Mouse (Mus musculus): Measurements from ENCODE around the gene Pde3a.
A peak's percentile ranks its signal among the peaks of the same experiment; 100 is the strongest.

Gene Pde3a

DNA sequence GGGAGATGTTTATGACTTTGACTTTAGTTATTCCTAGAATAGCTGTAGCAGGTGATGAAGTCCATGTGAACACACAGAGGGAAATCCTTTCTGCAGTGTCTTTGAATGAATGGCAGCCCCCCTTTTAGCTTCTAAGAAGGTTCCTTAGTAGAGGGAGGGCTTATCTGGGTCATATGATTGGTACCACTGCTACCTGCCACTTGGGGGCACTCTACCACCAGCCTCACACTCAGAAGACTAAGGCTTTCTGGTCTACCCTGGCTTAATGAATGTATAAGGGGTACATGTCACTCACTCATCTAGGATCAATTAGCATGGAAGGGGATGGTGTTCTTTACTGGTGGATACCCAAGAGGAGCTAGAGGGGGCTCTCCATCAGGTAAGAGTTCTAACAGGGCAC is 250.4 kb downstream of the Pde3a start:
- peak in 1 of 2 experiments; percentile 10 for DNase-seq

DNA sequence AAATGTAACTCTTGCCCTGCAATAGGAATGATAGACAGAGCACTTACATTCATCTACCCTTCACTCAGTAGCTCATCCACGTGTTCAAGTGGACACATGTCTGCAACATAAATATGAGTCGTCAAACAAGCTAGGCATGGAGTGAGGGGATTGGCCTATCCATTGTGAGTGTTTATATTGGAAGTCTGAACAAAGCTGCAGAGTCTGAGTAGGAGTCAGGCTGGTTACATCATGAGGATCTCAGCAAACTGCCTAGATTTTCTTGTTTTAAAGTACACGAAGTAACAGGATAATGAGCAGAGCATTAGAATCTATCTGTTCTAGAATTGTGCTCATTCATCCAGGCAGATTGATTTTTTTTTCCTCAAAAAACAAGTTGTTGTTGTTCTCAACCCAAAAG is 252.1 kb downstream of the Pde3a start:
- DNase-seq: no peak

DNA sequence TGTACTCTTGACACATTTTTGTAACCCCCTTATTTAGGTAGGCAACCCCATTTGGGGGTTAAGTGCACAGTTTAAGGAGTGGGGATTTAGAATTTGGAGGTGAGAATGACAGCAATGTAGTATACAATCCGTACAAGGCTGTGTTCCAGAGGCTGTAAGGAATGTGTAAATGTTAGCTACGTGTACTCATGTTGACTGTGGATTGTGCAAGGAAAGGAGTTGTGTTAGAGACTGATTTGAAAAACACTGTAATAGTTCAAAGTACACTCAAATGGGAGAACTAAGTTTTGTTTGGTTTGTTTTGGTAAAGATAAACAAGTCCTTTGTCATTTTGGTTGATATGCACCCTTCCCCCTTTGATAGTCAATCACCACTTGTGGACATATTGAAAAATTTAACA is 273.5 kb downstream of the Pde3a start:
- DNase-seq: no peak

DNA sequence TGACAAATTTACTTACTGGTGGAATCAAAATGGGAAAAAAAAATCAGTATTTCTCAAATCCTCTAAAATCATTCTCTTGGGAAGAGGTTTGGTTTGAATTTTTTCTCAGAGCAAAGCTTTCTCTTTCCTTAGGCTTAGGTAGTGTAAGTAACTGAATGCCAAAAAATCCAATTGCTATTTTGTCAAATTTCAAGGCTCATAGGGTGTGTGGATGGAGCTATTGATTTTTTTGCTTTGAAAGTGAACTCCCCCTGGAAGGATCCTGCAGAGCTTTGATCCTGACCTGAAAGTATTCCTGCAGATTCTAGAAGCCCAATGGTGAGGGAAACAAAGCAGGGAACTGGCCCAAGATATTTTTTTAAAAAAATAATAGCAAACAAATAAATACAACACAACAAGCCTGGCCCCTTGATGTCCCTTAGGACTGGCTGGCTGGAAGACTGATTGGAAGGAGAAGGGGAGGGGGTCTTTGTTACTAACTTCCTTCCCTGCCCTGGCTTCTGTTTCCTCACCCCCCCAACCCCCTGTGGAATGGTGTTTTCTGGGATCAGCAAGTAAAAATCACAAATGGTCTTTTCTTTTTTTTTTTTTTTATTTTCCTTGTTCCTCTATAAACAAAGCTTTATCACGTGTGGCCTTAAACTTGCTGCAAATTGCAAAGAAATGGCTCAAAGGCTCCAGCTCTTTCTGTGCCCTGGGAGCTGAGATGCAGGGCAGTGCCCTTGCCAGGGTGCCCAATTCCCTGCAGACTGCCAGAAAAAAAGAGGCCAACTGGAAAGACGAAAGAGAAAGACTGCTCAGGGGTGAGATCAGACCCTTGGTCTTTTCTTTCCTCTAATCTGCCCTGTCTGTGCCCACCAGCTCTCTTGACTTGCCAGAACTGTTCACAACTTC is 274.9 kb downstream of the Pde3a start, which contains the start of gene Slco1c1:
Slco1c1 (plus strand) TSS at position 622 of the 894 bp plus-strand sequence.
- no peak for DNase-seq

DNA sequence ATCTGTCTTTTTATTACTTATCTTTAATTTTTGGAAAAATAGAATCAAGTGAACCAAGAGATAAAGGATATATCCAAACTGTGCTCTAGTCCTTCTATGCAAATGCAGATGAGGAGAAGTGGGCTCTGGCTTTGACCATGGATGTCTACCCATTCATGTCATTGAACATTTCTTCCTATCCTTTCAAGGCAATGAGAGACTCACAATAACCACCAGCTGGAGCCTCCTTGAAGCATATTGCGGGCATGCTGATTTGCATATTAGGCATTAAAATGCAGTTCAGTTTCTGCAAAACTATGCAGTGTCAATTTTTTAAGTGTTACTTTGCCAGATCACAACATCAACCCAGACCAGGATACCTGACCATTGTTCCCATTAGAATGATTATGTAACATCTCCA is 276.7 kb downstream of the Pde3a start:
- no peak for DNase-seq

DNA sequence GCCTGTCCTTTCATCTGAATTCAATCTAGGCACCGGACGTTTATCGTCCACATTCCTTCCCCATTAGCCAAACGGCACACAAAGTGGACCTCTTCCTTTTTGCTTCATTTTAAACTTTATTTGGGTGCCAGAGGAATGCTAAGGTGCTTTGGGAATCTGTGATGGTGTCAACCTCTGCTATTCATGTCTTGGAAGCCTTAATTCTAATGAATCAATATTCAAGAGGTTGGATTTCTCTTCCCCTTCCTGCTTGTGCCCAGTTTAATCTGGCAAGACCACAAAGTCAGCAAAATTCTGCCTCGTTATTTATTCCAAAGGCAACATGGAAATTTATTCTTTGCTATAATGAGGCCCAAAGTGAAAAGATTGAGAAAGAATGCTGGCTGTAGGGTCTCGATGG is 281.8 kb downstream of the Pde3a start:
- DNase-seq: no peak

DNA sequence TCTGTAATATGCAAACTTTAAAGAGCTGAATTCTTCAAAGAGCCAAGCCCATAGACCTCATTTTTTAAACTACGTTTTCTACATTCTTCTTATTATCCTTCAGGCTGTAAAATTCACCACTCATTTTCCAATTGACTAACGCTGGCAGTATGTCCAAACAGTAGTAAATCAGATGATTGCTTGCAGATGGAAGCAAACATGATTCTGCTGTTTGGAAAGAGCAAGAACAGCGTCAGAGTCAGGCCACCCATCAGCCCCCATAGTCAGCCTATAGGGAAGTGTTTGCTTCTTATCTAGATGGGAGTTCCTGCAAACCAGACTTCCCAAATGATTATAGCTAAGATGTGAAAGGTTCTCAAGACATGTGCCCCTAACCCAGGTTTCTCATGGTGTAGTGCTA is 288.2 kb downstream of the Pde3a start:
- no peak for DNase-seq

DNA sequence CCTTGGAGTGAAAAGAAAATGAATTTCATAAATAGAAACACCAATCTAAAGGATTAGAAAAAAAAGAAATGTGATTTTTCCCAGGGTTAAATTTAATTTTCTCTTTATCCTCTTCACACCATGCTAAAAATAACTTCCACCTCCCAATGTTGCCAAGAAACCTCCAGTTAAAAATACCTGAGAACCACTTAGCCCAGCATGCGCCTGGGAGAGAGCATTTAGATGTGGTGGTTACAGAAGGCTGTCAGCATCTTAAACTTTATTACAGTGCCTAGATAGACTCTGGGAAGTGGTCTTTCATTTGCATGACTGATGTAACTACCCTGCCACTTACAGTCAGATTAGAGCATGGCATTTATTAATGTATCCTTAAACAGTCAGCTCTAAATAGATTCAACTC is 292.1 kb downstream of the Pde3a start:
- no peak for DNase-seq

DNA sequence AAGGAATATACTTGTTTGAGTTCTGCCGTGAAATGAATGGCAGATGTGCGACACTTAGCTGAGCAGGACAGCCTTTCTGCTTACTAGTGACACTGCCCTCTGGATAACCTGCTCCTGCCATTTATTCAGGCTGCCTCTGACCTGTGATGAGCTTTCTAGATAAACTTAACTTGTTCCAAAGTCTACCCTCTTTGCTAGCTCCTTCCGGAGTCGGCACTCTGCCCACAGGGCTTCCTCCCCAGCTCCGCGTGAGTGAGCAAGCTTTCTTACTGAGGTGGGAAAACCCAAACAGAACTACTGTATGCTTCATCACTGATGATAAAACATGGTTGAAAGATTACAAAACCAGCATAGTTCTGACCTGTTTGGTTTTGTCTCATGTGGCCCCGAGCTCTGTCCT is 294.3 kb downstream of the Pde3a start:
- peak; percentile 0 to 6 for DNase-seq
